Mouse (Mus musculus) limb, embryonic 15.5 days (tissue): ENCODE data around the gene Serpina3m. TPM values are rescaled to one million over a fixed set of nuclear protein-coding genes. Genes with fewer than 3 reads are reported as not detected.
"Not testable (repeated sequence)": the region's sequence is repeated elsewhere in the genome, so short reads cannot be mapped to it uniquely, and the experiment has no call there.

Experiments
- ATAC-seq: fragments of 200-750 bp; cut with Nextera tagmentation; 2 replicates; pipeline ENCODE4 v1.8.0; 2017; ENCODE audit warnings: low read depth, moderate TSS enrichment; ENCODE audit not compliant: insufficient number of reproducible peaks, low FRiP score, low TSS enrichment
- H3K27ac ChIP-seq: fragments of 300-500 bp; sonication (generic); 2 replicates; pipeline ENCODE4 v1.5.1; 2015; ENCODE audit warnings: moderate library complexity, mild to moderate bottlenecking, inconsistent platforms
- H3K27me3 ChIP-seq: fragments of 300-500 bp; sonication (generic); 2 replicates; pipeline ENCODE4 v1.6.1; 2015; ENCODE audit warnings: inconsistent platforms
- H3K36me3 ChIP-seq: fragments of 300-500 bp; sonication (generic); 2 replicates; pipeline ENCODE4 v1.6.1; 2015; ENCODE audit warnings: inconsistent platforms
- H3K4me1 ChIP-seq: fragments of 300-500 bp; sonication (generic); 2 replicates; pipeline ENCODE4 v1.6.1; 2015; ENCODE audit warnings: inconsistent platforms
- H3K4me2 ChIP-seq: fragments of 300-500 bp; sonication (generic); 2 replicates; pipeline ENCODE4 v1.6.1; 2015; ENCODE audit warnings: mild to moderate bottlenecking, inconsistent platforms
- H3K4me3 ChIP-seq: fragments of 300-500 bp; sonication (generic); 2 replicates; pipeline ENCODE4 v1.5.1; 2015; ENCODE audit warnings: mild to moderate bottlenecking, inconsistent platforms
- H3K9ac ChIP-seq: fragments of 300-500 bp; sonication (generic); 2 replicates; pipeline ENCODE4 v1.6.1; 2015; ENCODE audit warnings: inconsistent platforms
- H3K9me3 ChIP-seq: fragments of 300-500 bp; sonication (generic); 2 replicates; pipeline ENCODE4 v1.6.1; 2016; ENCODE audit warnings: inconsistent platforms
- WGBS: fragments of 180-500 bp; shearing (Covaris S2); methylation state at CpG from one replicate; pipeline ENCODE4 v1.1.7; 2015; 5-methylcytosine and 5-hydroxymethylcytosine counted together
- polyA plus RNA-seq: library from polyadenylated mRNA; unstranded; fragments of >200 nt; fragmentation: Nextera tagmentation; extraction: Ambion mirVana; gene quantifications from 2 replicates; pipeline ENCODE4 v1.2.1, GENCODE M21; 2015

The Serpina3m gene
- polyA plus RNA-seq, 1 experiment from 2014 or later: not detected

GRCm38 (mm10) chr12:104347091-104347490, 8.8 kb downstream of the Serpina3m start:
- Histone ChIP-seq H3K9me3 (no peaks in the 10 kb centered on the region), H3K4me3 (no peak overlapping the region), H3K4me1 (no peaks in the 10 kb centered on the region), H3K9ac (no peak overlapping the region), H3K27me3 (no peaks in the 10 kb centered on the region), H3K36me3 (no peaks in the 10 kb centered on the region), H3K4me2 (no peak overlapping the region), H3K27ac (no peak overlapping the region)
- 73% methylated on average over 2 of the region's 2 CpGs for WGBS
- ATAC-seq: no peak

- WGBS: 36% methylated on average over 3 of the region's 3 CpGs
Measured at GRCm38 (mm10) chr12:104351812-104352211, 13.5 kb downstream of the Serpina3m start.

GRCm38 (mm10) chr12:104356006-104356405, 17.7 kb downstream of the Serpina3m start:
- H3K27ac ChIP-seq: no peak overlapping the region

More at GRCm38 (mm10) chr12:104351812-104352211, 13.5 kb downstream of the Serpina3m start:
- H3K9me3 ChIP-seq, H3K4me1 ChIP-seq, H3K36me3 ChIP-seq, H3K9ac ChIP-seq, H3K4me3 ChIP-seq, ATAC-seq, H3K27me3 ChIP-seq, H3K4me2 ChIP-seq, H3K27ac ChIP-seq: not testable (repeated sequence)

GRCm38 (mm10) chr12:104369986-104370385, 31.7 kb downstream of the Serpina3m start:
- H3K9ac ChIP-seq: no peak overlapping the region
- H3K9me3 ChIP-seq: no peaks in the 10 kb centered on the region
- no peaks in the 10 kb centered on the region for H3K27me3 ChIP-seq
- no peak overlapping the region for H3K4me3 ChIP-seq
- no peak overlapping the region for H3K4me2 ChIP-seq
- ATAC-seq: no peak
- no peak overlapping the region for H3K27ac ChIP-seq
- H3K36me3 ChIP-seq: no peaks in the 10 kb centered on the region
- 80% methylated on average over 3 of the region's 3 CpGs for WGBS
- no peaks in the 10 kb centered on the region for H3K4me1 ChIP-seq

More at GRCm38 (mm10) chr12:104356006-104356405, 17.7 kb downstream of the Serpina3m start:
- H3K4me1 ChIP-seq: no peaks in the 10 kb centered on the region
- no peaks in the 10 kb centered on the region for H3K27me3 ChIP-seq
- no peak overlapping the region for H3K4me3 ChIP-seq
- H3K36me3 ChIP-seq: no peaks in the 10 kb centered on the region
- H3K9me3 ChIP-seq: no peaks in the 10 kb centered on the region
- no peak overlapping the region for H3K9ac ChIP-seq
- H3K4me2 ChIP-seq: no peak overlapping the region
- no peak for ATAC-seq
- WGBS: 79% methylated on average over 3 of the region's 3 CpGs

- 76% methylated on average over 5 of the region's 5 CpGs for WGBS
- not testable (repeated sequence) for H3K27me3 ChIP-seq, H3K9ac ChIP-seq, H3K9me3 ChIP-seq, H3K4me2 ChIP-seq, H3K4me3 ChIP-seq, H3K4me1 ChIP-seq, H3K27ac ChIP-seq, ATAC-seq, H3K36me3 ChIP-seq
Measured at GRCm38 (mm10) chr12:104377179-104377578, 38.9 kb downstream of the Serpina3m start.

GRCm38 (mm10) chr12:104378351-104378750, 40.1 kb downstream of the Serpina3m start:
- H3K9ac ChIP-seq, H3K9me3 ChIP-seq, ATAC-seq, H3K4me3 ChIP-seq, H3K4me2 ChIP-seq, H3K4me1 ChIP-seq, H3K36me3 ChIP-seq, H3K27me3 ChIP-seq, H3K27ac ChIP-seq: not testable (repeated sequence)
- 65% methylated on average over 2 of the region's 2 CpGs for WGBS

GRCm38 (mm10) chr12:104378815-104379214, 40.5 kb downstream of the Serpina3m start:
- WGBS: 47% methylated on average over 5 of the region's 5 CpGs
- not testable (repeated sequence) for H3K4me1 ChIP-seq, ATAC-seq, H3K27ac ChIP-seq, H3K9ac ChIP-seq, H3K36me3 ChIP-seq, H3K9me3 ChIP-seq, H3K4me2 ChIP-seq, H3K4me3 ChIP-seq, H3K27me3 ChIP-seq

- H3K4me2 ChIP-seq: no peak overlapping the region
- no peaks in the 10 kb centered on the region for H3K27me3 ChIP-seq
- no peak overlapping the region for H3K27ac ChIP-seq
- H3K36me3 ChIP-seq: no peaks in the 10 kb centered on the region
- no peak overlapping the region for H3K4me3 ChIP-seq
- no peak for ATAC-seq
- H3K4me1 ChIP-seq: no peaks in the 10 kb centered on the region
- WGBS: 93% methylated on average over 11 of the region's 11 CpGs
- H3K9ac ChIP-seq: no peak overlapping the region
- no peaks in the 10 kb centered on the region for H3K9me3 ChIP-seq
Measured at GRCm38 (mm10) chr12:104379856-104380255, 41.6 kb downstream of the Serpina3m start.

- not testable (repeated sequence) for H3K36me3 ChIP-seq, H3K4me1 ChIP-seq, H3K4me2 ChIP-seq, H3K27ac ChIP-seq, H3K9me3 ChIP-seq, ATAC-seq, H3K4me3 ChIP-seq, H3K27me3 ChIP-seq, H3K9ac ChIP-seq
- 90% methylated on average over 8 of the region's 8 CpGs for WGBS
Measured at GRCm38 (mm10) chr12:104381071-104381604, 42.9 kb downstream of the Serpina3m start.

- H3K4me1 ChIP-seq, H3K4me2 ChIP-seq, H3K27ac ChIP-seq, H3K36me3 ChIP-seq, H3K27me3 ChIP-seq, ATAC-seq, H3K9ac ChIP-seq, H3K4me3 ChIP-seq, H3K9me3 ChIP-seq: not testable (repeated sequence)
Measured at GRCm38 (mm10) chr12:104385987-104386386, 47.7 kb downstream of the Serpina3m start.

GRCm38 (mm10) chr12:104386878-104387277, 48.6 kb downstream of the Serpina3m start:
- 65% methylated on average over 2 of the region's 2 CpGs for WGBS
- H3K27me3 ChIP-seq, H3K4me1 ChIP-seq, H3K4me3 ChIP-seq, H3K9me3 ChIP-seq, ATAC-seq, H3K4me2 ChIP-seq, H3K27ac ChIP-seq, H3K36me3 ChIP-seq, H3K9ac ChIP-seq: not testable (repeated sequence)

- Histone ChIP-seq H3K4me1 (no peaks in the 10 kb centered on the region), H3K4me2 (no peak overlapping the region), H3K9ac (no peak overlapping the region), H3K27ac (no peak overlapping the region), H3K9me3 (no peaks in the 10 kb centered on the region), H3K27me3 (no peaks in the 10 kb centered on the region), H3K36me3 (no peaks in the 10 kb centered on the region), H3K4me3 (no peak overlapping the region)
- ATAC-seq: no peak
Measured at GRCm38 (mm10) chr12:104388477-104388876, 50.2 kb downstream of the Serpina3m start.

- not testable (repeated sequence) for H3K27me3 ChIP-seq, H3K9me3 ChIP-seq, H3K9ac ChIP-seq, H3K4me1 ChIP-seq, ATAC-seq, H3K4me3 ChIP-seq, H3K27ac ChIP-seq, H3K36me3 ChIP-seq, H3K4me2 ChIP-seq
- WGBS: 72% methylated on average over 2 of the region's 2 CpGs
Measured at GRCm38 (mm10) chr12:104391057-104391456, 52.8 kb downstream of the Serpina3m start.
